ENCODE assay signal across 9 mouse cellular contexts in the genomic region with DNA sequence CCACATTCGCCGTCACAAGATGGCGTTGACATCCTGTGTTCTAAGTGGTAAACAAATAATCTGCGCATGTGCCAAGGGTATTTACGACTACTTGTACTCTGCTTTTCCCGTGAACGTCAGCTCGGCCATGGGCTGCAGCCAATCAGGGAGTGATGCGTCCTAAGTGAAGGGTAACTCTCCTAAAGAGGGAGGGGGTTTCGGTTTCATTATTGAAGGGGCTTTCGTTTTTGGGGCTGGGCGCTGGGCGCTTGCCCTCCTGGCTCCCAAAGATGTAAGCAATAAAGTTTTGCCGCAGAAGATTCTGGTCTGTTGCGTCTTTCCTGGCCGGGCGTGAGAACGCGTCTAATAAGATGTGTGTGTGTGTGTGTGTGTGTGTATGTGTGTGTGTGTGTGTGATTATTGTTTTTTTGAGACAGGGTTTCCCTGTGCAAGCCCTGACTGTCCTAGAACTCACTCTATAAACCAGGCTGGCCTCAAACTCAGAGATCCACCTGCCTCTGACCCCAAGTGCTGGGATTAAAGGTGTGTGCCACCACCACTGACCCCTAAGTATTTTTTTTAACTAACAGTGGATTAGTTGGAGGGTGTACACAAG. TPM values are rescaled to one million over a fixed set of nuclear protein-coding genes. Genes with fewer than 3 reads are reported as not detected.
DNase-seq lines count a peak whose midpoint lies in the region; ATAC-seq and TF ChIP-seq lines count a peak whose summit lies in the region.
"Not testable (repeated sequence)": the region's sequence is repeated elsewhere in the genome, so short reads cannot be mapped to it uniquely, and the experiment has no call there.
"Had no signal": no experiment of that assay in that cellular context is flagged by ENCODE, and none has a peak within 500 bp of the region (broad histone marks: within the 10 kb centered on the region; RNA-seq: fewer than 3 reads in every experiment).

No protein-coding gene starts in this region.

- DNase-seq in CH12.LX (ENCODE audit: extremely low read depth); heart, adult 2 months; liver, embryonic 14.5 days (ENCODE audit: low read depth in 3 of 3, low spot score in 3 of 3): not testable (repeated sequence)

- peak overlapping the region; percentile 81 for H3K27ac ChIP-seq in CH12.LX (ENCODE audit: insufficient read depth, low read depth)
- H3K27ac ChIP-seq in heart, adult 2 months; heart, embryonic 16.5 days (ENCODE audit: low read length); kidney, embryonic 15.5 days; lung, embryonic 15.5 days: not testable (repeated sequence)
- H3K27ac ChIP-seq in liver, embryonic 14.5 days = 0 out of 2 replicates have a peak overlapping the region, but pooled peaks have one; percentile 27
- H3K27ac ChIP-seq in small intestine, adult 2 months (ENCODE audit: insufficient read depth, low read depth, low read length) = peak overlapping the region; percentile 65

- 60% methylated on average over 18 of the region's 19 CpGs for WGBS in heart, adult 2 months
- 76% methylated on average over 16 of the region's 19 CpGs for WGBS in heart, embryonic 16.5 days
- 74% methylated on average over 19 of the region's 19 CpGs for WGBS in kidney, embryonic 15.5 days
- 73% methylated on average over 10 of the region's 19 CpGs for WGBS in liver, embryonic 14.5 days (ENCODE audit: insufficient replicate concordance)
- WGBS in lung, embryonic 15.5 days = 74% methylated on average over 18 of the region's 19 CpGs
- WGBS in small intestine, adult 2 months = 63% methylated on average over 19 of the region's 19 CpGs

- H3K79me2 ChIP-seq in CH12.LX (replicated peaks; ENCODE audit: control insufficient read depth, extremely low read depth, insufficient read depth, poor library complexity, severe bottlenecking); heart, adult 2 months (replicated peaks; ENCODE audit: control insufficient read depth, insufficient read depth, low read length): not testable (repeated sequence)

- peak overlapping the region; percentile 81 for H3K4me2 ChIP-seq in CH12.LX (ENCODE audit: insufficient read depth, low read depth, poor library complexity, severe bottlenecking)
- H3K4me2 ChIP-seq in heart, embryonic 16.5 days (ENCODE audit: low read depth, low read length); kidney, embryonic 15.5 days; lung, embryonic 15.5 days: not testable (repeated sequence)
- H3K4me2 ChIP-seq in liver, embryonic 14.5 days (ENCODE audit: low read depth) = peak overlapping the region; percentile 23

- TF ChIP-seq EP300 in CH12.LX (IDR thresholded peaks at IDR 0.05; ENCODE audit: low read length); heart, adult 2 months (IDR thresholded peaks at IDR 0.05; ENCODE audit: insufficient read depth, low read depth, low read length); liver, embryonic 14.5 days (IDR thresholded peaks at IDR 0.05; ENCODE audit: low read depth): not testable (repeated sequence)

- peak overlapping the region; percentile 58 to 92 (median 62) for H3K4me3 ChIP-seq in CH12.LX (replicated peaks in 1 of 3; ENCODE audit: low read depth in 2 of 3, low read length in 2 of 3, poor library complexity in 1 of 3)
- H3K4me3 ChIP-seq in heart, adult 2 months = not testable (repeated sequence)
- 0 out of 2 replicates have a peak overlapping the region, but pooled peaks have one; percentile 8 for H3K4me3 ChIP-seq in heart, embryonic 16.5 days (ENCODE audit: low read length)
- H3K4me3 ChIP-seq in kidney, embryonic 15.5 days (replicated peaks) = peak overlapping the region; percentile 16; the same call in 1 of the 2 replicates
- H3K4me3 ChIP-seq in liver, embryonic 14.5 days (ENCODE audit: insufficient read depth in 1 of 2, low read depth in 2 of 2, low read length in 2 of 2) = peak overlapping the region; percentile 34 to 51
- H3K4me3 ChIP-seq in lung, embryonic 15.5 days = 0 out of 2 replicates have a peak overlapping the region, but pooled peaks have one; percentile 9
- peak overlapping the region; percentile 45 for H3K4me3 ChIP-seq in small intestine, adult 2 months (ENCODE audit: low read depth, low read length)

- not testable (repeated sequence) for H3K36me3 ChIP-seq in CH12.LX (replicated peaks in 1 of 2; ENCODE audit: control insufficient read depth in 1 of 2, insufficient read depth in 1 of 2, low read length in 1 of 2); heart, adult 2 months (ENCODE audit: control insufficient read depth, insufficient read depth, low read length); heart, embryonic 16.5 days (ENCODE audit: control insufficient read depth, insufficient read depth); kidney, embryonic 15.5 days; liver, embryonic 14.5 days (replicated peaks; ENCODE audit: control insufficient read depth, insufficient read depth, low read depth); lung, embryonic 15.5 days; small intestine, adult 2 months (ENCODE audit: control insufficient read depth, insufficient read depth, low read length)

- peaks cover 8 to 37% of the 10 kb centered on the region in 2 experiments; a peak in 3 of 4 replicates for H3K4me1 ChIP-seq in CH12.LX (ENCODE audit: control insufficient read depth in 1 of 2, insufficient read depth in 2 of 2)
- H3K4me1 ChIP-seq in heart, adult 2 months (ENCODE audit: control insufficient read depth, insufficient read depth, low read length); heart, embryonic 16.5 days (ENCODE audit: control insufficient read depth, insufficient read depth, low read length); kidney, embryonic 15.5 days; liver, embryonic 14.5 days (replicated peaks; ENCODE audit: control insufficient read depth in 2 of 2, insufficient read depth in 2 of 2, low read length in 1 of 2); lung, embryonic 15.5 days; small intestine, adult 2 months (ENCODE audit: control insufficient read depth, insufficient read depth, insufficient read length, low read length): not testable (repeated sequence)

- H3K9me3 ChIP-seq in CH12.LX (replicated peaks; ENCODE audit: low read length); heart, embryonic 16.5 days (replicated peaks; ENCODE audit: control insufficient read depth, low read length); kidney, embryonic 15.5 days (replicated peaks); liver, embryonic 14.5 days (ENCODE audit: control insufficient read depth, low read length); lung, embryonic 15.5 days: not testable (repeated sequence)

- TF ChIP-seq CTCF in CH12.LX (conservative IDR thresholded peaks at IDR 0.05 in 1 of 2, IDR thresholded peaks at IDR 0.05 in 1 of 2; ENCODE audit: low read depth in 2 of 2, low read length in 2 of 2); heart, adult 2 months (IDR thresholded peaks at IDR 0.05); liver, embryonic 14.5 days (IDR thresholded peaks at IDR 0.05; ENCODE audit: low read depth); small intestine, adult 2 months (IDR thresholded peaks at IDR 0.05; ENCODE audit: extremely low read depth, insufficient read length, insufficient replicate concordance, low read depth, low read length): not testable (repeated sequence)

- H3K27me3 ChIP-seq in CH12.LX (replicated peaks); heart, adult 2 months (ENCODE audit: control insufficient read depth, insufficient read depth, low read length); heart, embryonic 16.5 days (ENCODE audit: control insufficient read depth, insufficient read depth, low read length); kidney, embryonic 15.5 days; liver, embryonic 14.5 days (ENCODE audit: control insufficient read depth, insufficient read depth, low read length); lung, embryonic 15.5 days; small intestine, adult 2 months (ENCODE audit: control insufficient read depth, insufficient read depth, low read length): not testable (repeated sequence)

- not testable (repeated sequence) for ATAC-seq in heart, embryonic 16.5 days (replicated peaks; ENCODE audit: extremely low read depth, insufficient read depth, low FRiP score); kidney, embryonic 15.5 days (replicated peaks; ENCODE audit: low FRiP score); lung, embryonic 15.5 days (ENCODE audit: borderline replicate concordance, extremely low read depth, low FRiP score, low TSS enrichment)
- ATAC-seq in liver, embryonic 14.5 days (ENCODE audit: insufficient read depth) = peak; percentile 60; the same call in 1 of the 2 replicates

- dilution Hi-C loops in CH12.LX (cut with MboI; ENCODE audit: extremely low pct_ligation_motif_present, extremely low pct_unique_long_range_greater_than_20kb, low sequenced_read_pairs) = not testable (repeated sequence)

- in situ Hi-C loops in CH12.LX (cut with MboI; ENCODE audit: low pct_ligation_motif_present, low pct_unique_long_range_greater_than_20kb, low sequenced_read_pairs) = not testable (repeated sequence)

- not testable (repeated sequence) for TF ChIP-seq RAD21 in CH12.LX (IDR thresholded peaks at IDR 0.05; ENCODE audit: low read depth, low read length)

- intact Hi-C loops in heart, adult 2 months (cut with DNase I) = not testable (repeated sequence)

- H3K9ac ChIP-seq in CH12.LX (ENCODE audit: insufficient read depth, low read depth) = peak overlapping the region; percentile 95
- not testable (repeated sequence) for H3K9ac ChIP-seq in heart, adult 2 months (ENCODE audit: low read depth, low read length); heart, embryonic 16.5 days (ENCODE audit: low read length); kidney, embryonic 15.5 days; lung, embryonic 15.5 days
- H3K9ac ChIP-seq in liver, embryonic 14.5 days (replicated peaks) = peak overlapping the region; percentile 27; the same call in 1 of the 2 replicates

- TF ChIP-seq POLR2A in CH12.LX (IDR thresholded peaks at IDR 0.05; ENCODE audit: low read depth, low read length) = peak; percentile 70
- 0 out of 2 replicates have a peak, but pooled peaks have one; percentile 35 for TF ChIP-seq POLR2A in heart, adult 2 months (IDR thresholded peaks at IDR 0.05; ENCODE audit: insufficient read depth, low read depth, low read length)
- TF ChIP-seq POLR2A in small intestine, adult 2 months (IDR thresholded peaks at IDR 0.05; ENCODE audit: low read depth, low read length) = not testable (repeated sequence)

RNA-seq across cellular contexts. Expression of gene Ggt7, which starts 20.5 kb away (rescaled TPM):
- 11.4 and 16.5 TPM in 2 replicates for total RNA-seq in CH12.LX (2012; rRNA removed)
- total RNA-seq in CH12.LX (2014; rRNA removed) = 1.7 and 2.5 TPM in 2 replicates
- polyA plus RNA-seq in CH12.LX (2012; ENCODE audit: insufficient read length, low read depth) = 1.7 and 2.9 TPM in 2 replicates
- under 1 TPM; 0.55 to 0.73 TPM for total RNA-seq in heart, adult 2 months (2021)
- polyA plus RNA-seq in heart, adult 2 months (2012; rRNA removed) = 4.4 and 6.0 TPM in 2 replicates
- polyA plus RNA-seq in heart, embryonic 16.5 days (2015; fragmentation: Nextera tagmentation; extraction: Ambion mirVana) = 1.2 and 2.1 TPM in 2 replicates
- 3.2 and 4.5 TPM in 2 replicates for polyA plus RNA-seq in kidney, embryonic 15.5 days (2015; fragmentation: Nextera tagmentation; extraction: Ambion mirVana)
- polyA plus RNA-seq in liver, embryonic 14.5 days (2012; rRNA removed) = 0.35 and 0.83 TPM in 2 replicates
- 0.18 and 0.20 TPM in 2 replicates for polyA plus RNA-seq in liver, embryonic 14.5 days (2014; fragmentation: Nextera tagmentation; extraction: Ambion mirVana)
- polyA plus RNA-seq in lung, embryonic 15.5 days (2015; fragmentation: Nextera tagmentation; extraction: Ambion mirVana) = 3.9 and 4.3 TPM in 2 replicates
- 4.7 and 7.0 TPM in 2 replicates for polyA plus RNA-seq in small intestine, adult 2 months (2012; rRNA removed)
- total RNA-seq: common myeloid progenitor, adult 5-6 weeks; hematopoietic stem cell, adult 5-6 weeks had no signal

RNA-seq across cellular contexts. Expression of gene Acss2, which starts 20.8 kb away (rescaled TPM):
- 5.6 and 10.0 TPM in 2 replicates for total RNA-seq in CH12.LX (2012; rRNA removed)
- 8.6 and 11.0 TPM in 2 replicates for total RNA-seq in CH12.LX (2014; rRNA removed)
- 3.0 and 3.4 TPM in 2 replicates for polyA plus RNA-seq in CH12.LX (2012; ENCODE audit: insufficient read length, low read depth)
- 10 to 100 TPM; 31.6 to 33.4 TPM for total RNA-seq in heart, adult 2 months (2021)
- polyA plus RNA-seq in heart, adult 2 months (2012; rRNA removed) = 39.8 and 59.2 TPM in 2 replicates
- polyA plus RNA-seq in heart, embryonic 16.5 days (2015; fragmentation: Nextera tagmentation; extraction: Ambion mirVana) = 24.7 and 26.1 TPM in 2 replicates
- polyA plus RNA-seq in kidney, embryonic 15.5 days (2015; fragmentation: Nextera tagmentation; extraction: Ambion mirVana) = 12.5 and 13.0 TPM in 2 replicates
- polyA plus RNA-seq in liver, embryonic 14.5 days (2012; rRNA removed) = 13.8 and 14.3 TPM in 2 replicates
- 18.3 and 21.4 TPM in 2 replicates for polyA plus RNA-seq in liver, embryonic 14.5 days (2014; fragmentation: Nextera tagmentation; extraction: Ambion mirVana)
- polyA plus RNA-seq in lung, embryonic 15.5 days (2015; fragmentation: Nextera tagmentation; extraction: Ambion mirVana) = 8.5 and 9.8 TPM in 2 replicates
- polyA plus RNA-seq in small intestine, adult 2 months (2012; rRNA removed) = 9.1 and 18.8 TPM in 2 replicates

RNA-seq across cellular contexts. Expression of gene Gss, which starts 54.0 kb away (rescaled TPM):
- 16.8 and 17.3 TPM in 2 replicates for total RNA-seq in CH12.LX (2012; rRNA removed)
- total RNA-seq in CH12.LX (2014; rRNA removed) = 20.1 and 21.9 TPM in 2 replicates
- polyA plus RNA-seq in CH12.LX (2012; ENCODE audit: insufficient read length, low read depth) = 18.0 and 20.6 TPM in 2 replicates
- 10 to 100 TPM; 13.0 to 14.0 TPM for total RNA-seq in heart, adult 2 months (2021)
- polyA plus RNA-seq in heart, adult 2 months (2012; rRNA removed) = 14.0 and 15.3 TPM in 2 replicates
- 25.3 and 26.9 TPM in 2 replicates for polyA plus RNA-seq in heart, embryonic 16.5 days (2015; fragmentation: Nextera tagmentation; extraction: Ambion mirVana)
- polyA plus RNA-seq in kidney, embryonic 15.5 days (2015; fragmentation: Nextera tagmentation; extraction: Ambion mirVana) = 40.1 and 45.0 TPM in 2 replicates
- 34.2 and 37.9 TPM in 2 replicates for polyA plus RNA-seq in liver, embryonic 14.5 days (2012; rRNA removed)
- 64.6 and 69.5 TPM in 2 replicates for polyA plus RNA-seq in liver, embryonic 14.5 days (2014; fragmentation: Nextera tagmentation; extraction: Ambion mirVana)
- 26.5 and 29.8 TPM in 2 replicates for polyA plus RNA-seq in lung, embryonic 15.5 days (2015; fragmentation: Nextera tagmentation; extraction: Ambion mirVana)
- 73.0 and 85.3 TPM in 2 replicates for polyA plus RNA-seq in small intestine, adult 2 months (2012; rRNA removed)
